ENCODE assay signal across 8 mouse cellular contexts in genomic region chrX:163669886-163670285, GRCm38 (mm10).
DNase-seq lines count a peak whose midpoint lies in the region; ATAC-seq lines count a peak whose summit lies in the region.

No protein-coding gene starts in this region.

- H3K9me3 ChIP-seq in forebrain, embryonic 14.5 days (replicated peaks; ENCODE audit: control insufficient read depth, low read length), result no peaks in the 10 kb centered on the region
- no peaks in the 10 kb centered on the region for H3K9me3 ChIP-seq in forebrain, embryonic 15.5 days

- no peaks in the 10 kb centered on the region for H3K36me3 ChIP-seq in forebrain, embryonic 14.5 days (ENCODE audit: control insufficient read depth, insufficient read depth, low read length)
- no peaks in the 10 kb centered on the region for H3K36me3 ChIP-seq in forebrain, embryonic 15.5 days
- H3K36me3 ChIP-seq in splenic B cell, adult 2 months (ENCODE audit: control insufficient read depth, insufficient read depth, low read length, poor library complexity, severe bottlenecking), result no peaks in the 10 kb centered on the region

- H3K4me1 ChIP-seq in forebrain, embryonic 14.5 days (ENCODE audit: control insufficient read depth, insufficient read depth, low read length), result no peaks in the 10 kb centered on the region
- H3K4me1 ChIP-seq in forebrain, embryonic 15.5 days, result no peaks in the 10 kb centered on the region

- ATAC-seq in forebrain, embryonic 14.5 days, result no peak
- ATAC-seq in forebrain, embryonic 15.5 days (replicated peaks), result no peak

- no peak overlapping the region for H3K27ac ChIP-seq in forebrain, embryonic 14.5 days (ENCODE audit: low read depth, low read length)
- no peak overlapping the region for H3K27ac ChIP-seq in forebrain, embryonic 15.5 days (replicated peaks)

- no peak overlapping the region for H3K9ac ChIP-seq in forebrain, embryonic 14.5 days (ENCODE audit: low read length)
- no peak overlapping the region for H3K9ac ChIP-seq in forebrain, embryonic 15.5 days (replicated peaks)

- DNase-seq in forebrain, embryonic 14.5 days (ENCODE audit: low spot score), result peak; percentile 29
- DNase-seq in 3134 (ENCODE audit: extremely low read depth, insufficient read length, low spot score) (peak; percentile 4), ZHBTc4 (ENCODE audit: low read depth, low spot score) (peak; percentile 40)
- peak; percentile 43 for DNase-seq in embryo, embryonic 10 days (ENCODE audit: low spot score)
- peak; percentile 17 for DNase-seq in kidney, postnatal 14 days
- peak; percentile 3 for DNase-seq in lung, postnatal 25 days (ENCODE audit: low spot score)
- DNase-seq in splenic B cell, adult 2 months (ENCODE audit: low read depth, low spot score), result peak; percentile 63

- WGBS in forebrain, embryonic 14.5 days, result 12% methylated on average over 1 of the region's 1 CpGs
- 20% methylated on average over 1 of the region's 1 CpGs for WGBS in forebrain, embryonic 15.5 days

- no peak overlapping the region for H3K4me2 ChIP-seq in forebrain, embryonic 14.5 days (ENCODE audit: low read length)
- no peak overlapping the region for H3K4me2 ChIP-seq in forebrain, embryonic 15.5 days (replicated peaks)

- H3K4me3 ChIP-seq in forebrain, embryonic 14.5 days (ENCODE audit: low read depth, low read length), result no peak overlapping the region
- H3K4me3 ChIP-seq in forebrain, embryonic 15.5 days, result no peak overlapping the region

- H3K27me3 ChIP-seq in forebrain, embryonic 14.5 days (replicated peaks; ENCODE audit: control insufficient read depth, insufficient read depth, low read length), result no peaks in the 10 kb centered on the region
- H3K27me3 ChIP-seq in forebrain, embryonic 15.5 days, result no peaks in the 10 kb centered on the region
- H3K27me3 ChIP-seq in splenic B cell, adult 2 months (ENCODE audit: control insufficient read depth, insufficient read depth, low read length, poor library complexity, severe bottlenecking), result no peaks in the 10 kb centered on the region

Comparison
In these comparisons a context has a peak if more than half of its experiments do, and no peak if none do; other contexts are left out.
1. DNase-seq: peak in every context shown above with its lines; median percentile 63 in splenic B cell, adult 2 months; 43 in embryo, embryonic 10 days; 40 in ZHBTc4; 29 in forebrain, embryonic 14.5 days; 17 in kidney, postnatal 14 days; 4 in 3134; 3 in lung, postnatal 25 days.